Mouse (Mus musculus) embryo, embryonic 10.5 days (tissue): ENCODE results near the gene Dennd5b.
"Not testable (repeated sequence)": the region's sequence is repeated elsewhere in the genome, so short reads cannot be mapped to it uniquely, and the experiment has no call there.

Experiments used
- DNase-seq: peaks from one replicate; pipeline ENCODE4 v3.0.0-alpha.2; 2015; ENCODE audit warnings: low spot score

Dennd5b gene

DNA sequence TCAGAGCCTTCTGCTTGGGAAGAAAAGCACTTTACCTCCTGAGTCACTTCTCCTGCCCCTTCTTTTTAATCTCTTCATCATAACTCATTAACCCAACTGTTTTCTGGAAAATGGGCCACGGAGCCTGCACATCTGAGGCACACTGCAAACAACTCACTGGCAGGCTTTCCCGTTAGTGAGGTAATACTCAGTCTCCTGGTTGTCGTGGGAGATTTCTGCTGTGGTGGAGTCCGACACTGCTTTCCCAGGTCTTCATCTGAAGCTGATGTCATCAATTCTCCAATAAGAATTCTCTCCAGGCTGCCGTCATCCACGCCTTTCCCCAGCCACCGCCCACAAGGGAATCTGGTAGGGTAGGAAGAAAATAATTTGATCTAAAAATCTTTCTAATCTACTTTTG lies 96.5 kb downstream of the Dennd5b start:
- DNase-seq, result no peak

GRCm38 (mm10) chr6:148994327-148994999 lies 107.0 kb downstream of the Dennd5b start:
- DNase-seq, result peak; percentile 52

DNA sequence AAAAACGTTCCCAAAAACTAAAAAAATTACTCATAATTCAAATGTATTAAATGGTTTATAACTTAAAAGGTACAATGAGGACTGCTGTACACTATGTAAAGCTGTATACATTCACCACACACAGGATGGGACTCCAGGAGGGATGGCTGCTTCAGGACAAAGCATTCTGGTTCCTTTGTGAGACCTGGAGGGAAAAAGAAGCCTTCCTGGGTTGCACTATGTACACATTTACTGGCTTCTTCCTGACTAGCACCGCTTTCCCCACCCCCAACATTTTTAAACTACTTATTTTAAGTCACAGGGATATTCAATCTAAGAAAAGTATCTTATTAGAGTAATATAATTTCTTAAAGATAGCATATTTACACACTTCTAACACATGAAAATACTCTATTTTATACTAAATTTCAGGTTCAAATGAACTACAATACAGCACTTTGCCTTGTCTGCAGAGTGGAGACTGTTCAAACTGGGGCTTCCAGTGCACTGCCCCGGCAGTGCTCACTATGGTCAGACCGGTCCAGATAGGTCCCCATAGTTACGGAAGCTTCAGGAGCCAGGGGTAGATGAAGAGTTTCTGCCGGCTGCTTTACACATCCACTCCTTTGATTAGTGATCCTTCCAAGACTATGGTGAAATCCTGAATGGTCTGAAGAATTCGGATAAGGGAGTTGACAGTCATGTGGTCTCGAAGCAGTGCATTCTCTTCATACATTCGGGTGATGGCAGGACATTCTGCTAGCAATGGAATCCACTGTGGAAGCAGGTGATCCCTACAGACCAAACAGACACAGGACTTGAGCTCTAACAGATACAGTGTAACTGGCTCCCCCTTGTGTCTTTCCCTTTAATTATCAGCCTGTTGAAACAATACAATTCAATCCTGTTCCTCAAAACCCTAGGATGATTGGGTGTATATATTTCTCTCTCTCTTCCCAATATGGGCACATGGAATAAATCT lies 108.1 kb downstream of the Dennd5b start:
- DNase-seq, result peak; percentile 81

GRCm38 (mm10) chr6:148992373-148993116 lies 108.9 kb downstream of the Dennd5b start:
- DNase-seq, result peak; percentile 84

DNA sequence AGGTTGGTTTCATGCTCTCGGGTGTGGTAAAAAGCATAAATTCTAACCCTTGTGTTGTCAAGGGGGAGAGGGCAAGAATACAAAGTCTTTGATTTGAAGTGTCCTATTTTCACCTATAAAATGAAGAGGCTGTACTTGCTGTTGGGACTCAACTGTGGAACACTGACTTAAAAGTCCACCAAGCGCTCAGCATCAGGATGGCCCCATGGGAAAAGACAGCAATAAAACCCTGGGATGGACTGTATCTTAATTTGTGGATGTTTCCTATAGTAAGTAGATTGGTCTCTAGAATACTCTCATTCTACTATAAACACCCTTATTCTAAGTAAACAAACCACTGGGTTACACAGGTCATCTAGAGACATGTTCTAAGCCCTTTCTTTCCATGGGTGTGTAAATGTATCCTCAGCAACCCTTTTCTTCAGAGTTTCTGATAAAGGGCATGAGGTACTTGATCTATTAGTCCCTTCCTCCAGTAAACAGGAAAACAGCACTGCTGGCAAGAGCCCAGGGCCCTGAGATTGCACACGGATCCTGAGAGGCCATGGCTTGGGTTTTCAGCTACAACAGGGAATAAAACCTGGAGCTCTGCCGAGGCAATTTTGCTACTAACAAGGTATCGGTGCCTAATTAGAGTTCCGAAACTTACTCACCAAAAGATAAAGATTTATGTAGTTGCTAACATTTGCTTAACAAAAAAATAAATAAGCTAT lies 109.7 kb downstream of the Dennd5b start:
- DNase-seq, result no peak

- DNase-seq, result not testable (repeated sequence)
Observed at GRCm38 (mm10) chr6:148989792-148990491, 111.5 kb downstream of the Dennd5b start.

DNA sequence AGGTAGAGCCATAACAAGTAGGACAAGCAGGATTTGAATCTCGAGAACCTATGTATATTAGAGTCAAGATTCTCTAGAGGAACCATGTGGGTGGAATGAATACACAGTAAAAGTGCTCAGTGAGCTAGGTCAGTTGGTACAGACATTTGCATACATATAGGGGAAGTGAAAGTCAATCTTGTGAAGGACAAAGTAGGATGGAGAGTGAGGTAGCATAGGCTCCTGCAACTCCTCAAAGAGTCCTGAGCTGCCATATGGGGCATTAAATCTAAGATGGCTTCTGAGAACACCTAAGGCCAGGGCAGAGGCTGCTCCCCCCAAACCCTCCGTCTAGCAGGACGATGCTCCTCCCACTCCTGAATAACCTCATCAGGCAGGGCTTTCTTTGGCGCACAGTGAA lies 115.5 kb downstream of the Dennd5b start:
- no peak for DNase-seq

- no peak for DNase-seq
Observed at GRCm38 (mm10) chr6:148980495-148980894, 121.0 kb downstream of the Dennd5b start.

GRCm38 (mm10) chr6:148975096-148975495 lies 126.4 kb downstream of the Dennd5b start:
- DNase-seq, result no peak

DNA sequence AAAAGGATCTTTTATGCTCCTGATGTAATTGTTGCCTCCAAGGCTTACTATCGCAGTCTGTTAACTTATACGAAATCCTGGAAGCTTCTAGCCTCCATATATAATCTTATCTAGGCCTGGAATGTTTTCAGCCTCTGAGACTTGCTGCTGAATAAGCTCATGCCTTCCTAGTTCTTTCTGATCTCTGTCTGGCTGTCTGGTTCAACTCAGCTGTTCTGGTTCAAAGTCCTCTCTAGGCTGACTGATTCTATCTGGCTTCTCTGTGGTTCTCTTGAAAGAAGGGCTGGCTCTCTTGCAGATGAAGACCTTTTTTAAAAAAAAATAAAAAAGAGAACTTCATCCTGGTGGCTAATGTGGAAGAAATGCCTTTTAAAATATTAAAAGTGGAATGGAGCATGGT lies 128.6 kb downstream of the Dennd5b start:
- DNase-seq, result no peak

DNA sequence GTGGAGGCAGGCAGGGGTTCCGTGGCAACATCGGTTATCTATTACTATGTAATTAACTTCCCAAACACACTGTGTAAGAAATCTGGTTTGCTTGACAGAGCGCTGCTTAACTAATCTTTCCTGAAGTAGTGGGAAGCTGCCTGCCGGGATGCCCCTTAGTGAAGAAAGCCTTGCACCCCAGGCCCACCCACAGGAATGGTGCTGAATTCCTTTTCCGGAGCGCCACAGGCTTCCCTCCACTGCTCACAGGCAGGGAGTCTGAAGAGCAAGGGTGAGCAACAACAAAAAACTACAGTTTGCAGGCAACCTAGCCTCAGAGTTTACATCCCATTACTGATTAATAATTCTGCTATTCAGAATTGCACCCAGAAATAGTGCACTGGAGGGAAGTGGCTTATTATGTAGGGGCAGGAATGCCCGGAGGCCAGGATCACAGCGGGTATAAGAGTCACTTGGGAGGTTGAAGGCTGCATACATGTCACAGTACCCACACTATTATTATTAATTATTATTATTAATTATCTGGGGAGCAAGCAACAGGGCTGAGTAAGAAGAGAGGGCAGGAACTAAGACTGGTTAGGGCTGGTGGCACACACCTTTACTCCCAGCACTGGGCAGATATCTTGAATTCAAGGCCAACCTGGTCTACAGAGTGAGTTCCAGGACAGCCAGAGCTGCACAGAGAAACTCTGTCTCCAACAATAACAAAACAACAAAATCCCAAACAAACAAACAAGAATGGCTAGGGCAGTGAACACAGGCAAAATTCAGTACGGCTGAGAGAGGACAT lies 129.2 kb downstream of the Dennd5b start:
- DNase-seq, result no peak

- DNase-seq, result no peak
Observed at GRCm38 (mm10) chr6:148971385-148971940, 130.0 kb downstream of the Dennd5b start.

DNA sequence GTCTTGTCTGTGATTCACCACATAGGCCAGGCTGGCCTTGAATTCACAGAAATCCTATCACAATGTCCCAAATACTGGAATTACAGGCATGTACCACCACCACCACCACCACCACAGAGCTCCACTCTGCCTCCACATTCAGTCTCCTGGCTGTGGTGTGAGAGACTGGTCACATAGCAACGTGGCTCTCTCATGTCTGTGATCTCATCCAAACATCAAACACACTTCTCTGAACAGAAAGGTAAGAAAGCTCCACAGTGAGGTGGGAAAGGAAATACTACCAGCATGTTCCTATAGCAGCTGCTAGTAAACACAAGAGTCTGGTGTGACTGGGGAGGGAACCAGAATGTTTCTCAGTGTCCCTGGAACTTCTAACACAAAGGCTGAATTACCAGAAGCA lies 140.2 kb downstream of the Dennd5b start:
- DNase-seq, result no peak

GRCm38 (mm10) chr6:148959540-148960238 lies 141.8 kb downstream of the Dennd5b start:
- no peak for DNase-seq

GRCm38 (mm10) chr6:148958712-148959111 lies 142.8 kb downstream of the Dennd5b start:
- no peak for DNase-seq

DNA sequence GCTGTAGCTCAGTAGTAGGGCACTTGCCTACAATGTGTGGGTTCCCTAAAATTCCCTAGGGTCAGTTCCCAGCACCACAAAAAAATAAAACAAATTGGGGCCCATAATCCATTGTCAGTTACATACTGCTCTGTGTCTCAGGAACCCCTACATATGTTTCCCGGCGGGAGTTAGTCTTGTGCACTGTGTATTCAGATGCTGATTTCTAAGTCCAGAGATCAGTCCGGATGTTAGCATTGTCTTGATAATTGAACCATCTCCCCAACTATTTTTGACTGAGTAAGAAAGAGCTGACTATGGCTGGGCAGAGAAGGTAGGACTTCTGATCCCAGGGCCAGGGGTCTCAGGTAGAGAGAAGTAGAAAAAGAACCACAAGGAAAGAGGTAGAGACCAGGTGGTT lies 144.4 kb downstream of the Dennd5b start:
- no peak for DNase-seq

DNA sequence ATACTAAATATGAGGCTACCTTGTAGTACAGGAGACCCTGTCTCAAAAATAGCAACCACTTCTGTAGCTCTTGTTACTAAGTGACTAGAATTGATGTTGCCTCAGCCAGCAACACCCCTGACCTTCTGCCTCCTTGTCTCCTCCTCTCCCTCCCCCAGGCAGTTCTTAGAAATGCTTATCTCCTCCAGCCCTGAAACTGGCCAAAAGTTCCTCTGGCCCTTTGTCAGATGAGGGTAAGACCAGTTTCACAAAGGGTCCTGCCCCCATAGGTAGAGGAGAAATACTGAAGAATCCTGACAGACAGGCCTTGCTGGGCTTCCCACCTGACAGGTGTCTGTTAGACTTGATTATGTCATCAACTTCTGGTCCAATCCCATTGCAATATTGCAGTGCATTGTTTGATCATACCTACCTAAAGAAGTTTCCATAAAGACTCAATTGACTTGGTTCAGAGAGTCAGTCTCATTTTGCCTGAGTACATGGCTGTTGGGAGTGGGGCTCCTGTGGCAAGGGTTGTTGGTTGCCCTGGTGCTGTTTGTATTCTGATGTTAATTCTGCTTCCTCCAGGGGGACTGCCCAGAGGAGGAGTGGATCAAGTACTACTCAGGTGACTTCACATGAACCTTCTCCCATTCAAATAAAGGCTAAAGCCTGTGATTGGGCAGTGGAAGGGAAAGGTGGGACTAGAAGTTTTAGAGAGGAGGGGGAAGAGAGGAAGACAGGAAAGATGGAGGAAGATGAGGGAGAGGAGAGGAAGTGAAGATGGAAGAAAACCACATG lies 145.6 kb downstream of the Dennd5b start:
- DNase-seq, result no peak

DNA sequence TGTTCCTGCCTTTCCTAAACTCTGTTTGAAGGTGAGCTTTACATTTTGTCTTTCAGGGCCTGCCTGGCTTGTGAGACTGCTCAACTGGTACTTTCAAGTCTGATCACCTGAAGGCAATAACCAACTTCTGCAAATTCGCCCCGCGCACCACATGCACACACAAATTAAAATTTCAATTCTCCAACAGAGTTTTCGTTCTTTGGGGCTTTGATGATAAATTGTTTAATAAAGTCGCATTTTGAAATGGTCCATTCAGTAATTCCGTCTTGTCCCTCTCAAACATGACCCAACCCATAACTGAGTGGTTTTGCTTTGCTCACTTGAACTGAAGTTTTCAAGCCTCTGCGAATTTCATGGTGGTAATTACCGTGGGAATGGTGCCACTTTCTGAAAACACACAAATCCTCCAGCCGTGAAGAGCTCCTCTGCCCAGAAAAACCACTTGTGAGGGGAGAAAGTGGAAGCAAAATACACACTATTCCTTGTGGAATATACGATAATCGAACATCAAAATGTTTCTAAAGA lies 154.5 kb downstream of the Dennd5b start:
- DNase-seq, result peak; percentile 61

GRCm38 (mm10) chr6:148946409-148946742 lies 155.1 kb downstream of the Dennd5b start, which contains the start of gene Sinhcaf:
Sinhcaf (minus strand) TSS chr6:148946467.
- peak; percentile 100 for DNase-seq
